Mouse (Mus musculus) left cerebral cortex, postnatal 4 days (tissue): ENCODE results near the gene Cgnl1. TPM values are rescaled to one million over a fixed set of nuclear protein-coding genes. Genes with fewer than 3 reads are reported as not detected.

Experiments
- DNase-seq: peaks from one replicate; pipeline ENCODE4 v3.0.0-alpha.2; 2022
- intact Hi-C: fragments of 180-260 bp; cut with DNase I; formaldehyde crosslinking; loops from one replicate; pipeline ENCODE4 v1.15.1; 2025
- total RNA-seq, 2 experiments: library from RNA; stranded (reverse); gene quantifications; 2 replicates each; pipeline ENCODE4 v1.2.3; 2021

Cgnl1 gene
- total RNA-seq, 2 experiments from 2014 or later = 9.9 to 10.9 TPM

GRCm38 (mm10) chr9:71769701-71770100, 1.7 kb downstream of the Cgnl1 start:
- intact Hi-C loops = no loop called here

DNA sequence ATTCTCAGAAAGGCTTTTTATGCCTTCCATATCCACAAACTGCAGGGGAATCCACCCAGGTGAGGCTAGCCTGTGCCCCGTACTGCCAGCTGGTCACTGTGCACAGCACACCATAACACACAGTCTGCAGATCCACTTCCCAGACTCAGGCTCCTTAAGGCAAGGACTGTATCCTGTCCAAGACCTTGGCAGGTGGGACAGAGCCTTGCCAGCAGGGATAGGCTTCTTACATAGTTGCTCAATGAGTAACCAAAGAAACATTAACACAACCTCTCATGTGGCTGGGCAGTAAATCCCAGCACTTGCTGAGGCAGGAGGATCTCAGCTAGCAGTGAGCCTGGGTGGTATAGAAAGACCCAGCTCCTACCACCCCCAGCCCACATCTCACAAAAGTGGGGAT, 3.3 kb downstream of the Cgnl1 start:
- DNase-seq = no peak
- intact Hi-C loops = no loop called here

More at GRCm38 (mm10) chr9:71769701-71770100, 1.7 kb downstream of the Cgnl1 start:
- no peak for DNase-seq

- DNase-seq = no peak
- intact Hi-C loops = no loop called here
Observed at GRCm38 (mm10) chr9:71766902-71767301, 4.5 kb downstream of the Cgnl1 start.

GRCm38 (mm10) chr9:71766306-71766705, 5.1 kb downstream of the Cgnl1 start:
- DNase-seq = no peak
- intact Hi-C loops = no loop called here

DNA sequence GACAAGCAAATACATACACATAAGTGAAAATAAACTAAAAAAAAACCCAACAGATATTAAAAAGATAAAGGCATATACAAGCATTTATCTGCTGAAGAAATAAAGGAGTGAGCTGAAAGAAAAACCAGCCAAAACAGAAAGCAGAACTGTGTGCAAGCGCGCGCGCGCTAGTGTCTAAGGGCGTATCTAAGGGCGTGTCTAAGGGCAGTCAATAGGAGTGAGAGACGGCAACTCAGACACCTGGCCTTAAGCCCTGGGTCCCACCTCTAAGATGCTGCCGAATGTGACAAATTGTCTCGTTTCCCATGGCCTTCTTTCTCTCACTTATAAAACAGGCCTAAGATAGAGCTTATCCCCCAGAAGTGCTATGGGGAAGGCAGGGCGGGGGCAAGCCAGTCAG, 6.9 kb downstream of the Cgnl1 start:
- intact Hi-C loops = no loop called here
- no peak for DNase-seq

GRCm38 (mm10) chr9:71763273-71763672, 8.1 kb downstream of the Cgnl1 start:
- intact Hi-C loops = no loop called here
- DNase-seq = no peak

DNA sequence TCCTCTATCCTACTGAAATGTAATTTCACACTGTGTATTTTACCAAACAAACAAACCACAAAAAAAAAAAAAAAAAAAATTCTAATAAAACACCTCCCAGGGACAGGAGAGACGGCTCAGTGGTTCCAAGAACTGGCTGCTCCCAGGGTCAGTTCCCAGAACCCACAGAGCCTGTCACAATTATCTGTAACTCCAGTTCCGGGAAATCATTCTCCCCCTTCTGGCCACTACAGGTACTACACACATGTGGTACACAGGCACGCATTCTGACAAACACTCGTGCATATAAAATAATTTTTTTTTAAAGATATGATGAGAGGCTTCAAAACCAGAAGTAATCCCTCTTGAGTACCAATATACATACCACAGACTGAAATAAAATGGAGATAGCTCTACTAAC, 9.7 kb downstream of the Cgnl1 start:
- intact Hi-C loops = no loop called here
- no peak for DNase-seq

- no peak for DNase-seq
- intact Hi-C loops = no loop called here
Observed at GRCm38 (mm10) chr9:71760518-71761141, 10.8 kb downstream of the Cgnl1 start.

- no peak for DNase-seq
- intact Hi-C loops = no loop called here
Observed at GRCm38 (mm10) chr9:71759893-71760292, 11.5 kb downstream of the Cgnl1 start.

DNA sequence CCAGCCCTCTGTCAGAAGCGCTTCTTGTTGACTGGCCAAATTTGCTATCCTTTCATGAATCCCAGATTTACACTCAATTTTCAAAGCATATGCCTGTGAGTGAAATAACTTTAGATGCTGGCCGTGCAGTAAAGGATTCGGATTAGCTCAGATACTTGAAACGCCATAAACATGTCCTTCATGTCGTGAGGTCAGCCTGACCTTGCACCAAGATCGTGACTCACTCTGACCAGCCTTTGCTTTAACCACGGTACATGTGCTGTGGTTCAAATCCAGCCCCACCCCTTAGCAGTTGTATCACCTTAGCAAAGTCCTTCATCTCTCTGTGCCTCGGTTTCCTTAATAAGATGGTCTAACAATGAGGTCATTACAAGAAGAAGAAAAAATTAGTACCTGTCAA, 14.0 kb downstream of the Cgnl1 start:
- intact Hi-C loops = no loop called here
- DNase-seq = no peak

DNA sequence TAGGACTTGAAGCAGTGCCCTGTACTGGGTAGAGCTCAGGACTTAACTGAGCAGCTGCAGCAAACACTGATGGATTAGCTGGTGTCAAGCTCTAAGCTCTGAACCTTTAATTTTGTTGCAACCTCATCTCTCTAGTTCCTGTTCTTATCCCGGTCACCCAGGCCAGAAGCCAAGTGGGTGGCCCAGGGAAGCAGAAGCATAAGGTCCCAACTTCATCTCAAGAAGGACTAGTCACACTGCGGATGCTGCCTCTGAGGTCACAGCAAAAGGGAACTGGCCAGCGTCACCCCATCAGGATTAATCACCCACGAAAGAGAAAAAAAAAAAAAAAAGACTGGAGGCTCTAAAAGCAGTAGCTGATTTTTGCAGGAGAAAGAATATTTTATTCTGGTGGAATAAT, 14.5 kb downstream of the Cgnl1 start:
- no peak for DNase-seq
- intact Hi-C loops = no loop called here

DNA sequence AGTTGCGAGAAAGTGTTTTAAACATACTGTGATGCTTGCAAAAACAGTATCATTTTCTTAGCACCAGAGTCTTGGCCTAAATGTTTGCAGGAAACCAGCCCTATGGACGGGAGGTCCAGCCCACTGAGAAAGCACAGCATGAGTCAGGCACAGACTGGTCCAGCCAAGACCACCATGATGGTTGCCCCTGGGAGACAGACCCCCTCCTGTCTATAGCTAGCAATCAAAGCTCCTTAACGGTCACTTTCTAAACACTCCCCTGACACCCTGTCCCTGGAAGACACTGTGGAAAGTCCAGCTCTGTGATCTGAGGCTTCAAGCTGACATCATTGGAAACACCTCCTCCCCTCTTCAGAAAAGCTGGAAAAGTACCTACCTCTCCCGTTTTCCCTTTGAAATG, 17.4 kb downstream of the Cgnl1 start:
- intact Hi-C loops = no loop called here

DNA sequence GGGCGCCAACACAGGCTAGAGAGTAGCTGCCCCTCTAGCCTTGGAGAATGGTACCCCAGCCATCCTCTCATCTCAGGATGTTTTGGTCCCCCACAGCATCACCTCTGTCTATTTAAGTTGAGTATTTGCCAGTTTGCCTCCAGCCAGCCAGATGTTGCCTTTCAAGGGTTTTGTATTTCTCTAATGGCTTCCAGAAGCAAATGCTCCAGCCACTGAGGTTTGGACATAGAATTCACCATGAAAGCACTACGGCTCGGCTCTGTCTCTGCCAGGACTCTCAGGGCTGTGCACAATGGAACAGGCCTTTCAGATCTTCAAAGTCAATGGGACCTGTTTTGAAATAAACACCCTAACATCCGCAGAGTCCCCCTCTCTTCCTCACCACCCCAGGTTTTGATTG, 17.9 kb downstream of the Cgnl1 start:
- intact Hi-C loops = no loop called here

More for the DNA sequence above, 17.4 kb downstream of the Cgnl1 start:
- DNase-seq = no peak

GRCm38 (mm10) chr9:71753117-71753516, 18.3 kb downstream of the Cgnl1 start:
- intact Hi-C loops = no loop called here
- no peak for DNase-seq

More for the DNA sequence above, 17.9 kb downstream of the Cgnl1 start:
- no peak for DNase-seq

DNA sequence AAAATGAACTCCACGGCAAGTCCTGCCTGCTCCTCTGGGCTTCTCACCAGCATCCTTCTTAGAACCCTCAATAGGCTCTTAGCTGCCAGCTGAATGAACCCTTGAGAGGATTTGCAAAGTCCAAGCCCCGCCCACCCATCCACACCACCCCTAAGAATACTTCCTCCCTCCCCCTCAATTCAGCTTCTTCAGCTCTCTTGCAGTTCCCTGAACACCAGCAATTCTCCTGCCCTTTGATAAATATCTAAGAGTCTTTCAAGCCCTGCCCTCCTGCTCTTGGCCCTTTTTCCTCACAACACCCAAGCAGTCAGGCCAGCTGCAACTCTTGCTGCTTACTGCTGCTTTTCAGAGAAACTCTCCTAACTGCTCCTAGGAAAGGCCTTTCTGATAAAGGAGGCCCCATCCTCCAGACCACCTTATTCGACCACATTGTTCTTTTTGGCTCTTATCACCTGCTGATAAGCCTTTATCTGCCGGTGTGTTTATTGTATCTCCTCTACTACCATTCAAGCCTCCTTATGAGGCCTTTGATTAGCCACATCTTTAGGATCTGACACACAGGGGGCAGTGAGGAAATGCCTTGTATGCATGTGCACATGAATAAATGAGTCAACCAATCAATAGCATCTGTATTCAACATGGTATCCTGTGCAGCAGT, 21.3 kb downstream of the Cgnl1 start:
- DNase-seq = peak; percentile 8
- intact Hi-C loops = no loop called here

DNA sequence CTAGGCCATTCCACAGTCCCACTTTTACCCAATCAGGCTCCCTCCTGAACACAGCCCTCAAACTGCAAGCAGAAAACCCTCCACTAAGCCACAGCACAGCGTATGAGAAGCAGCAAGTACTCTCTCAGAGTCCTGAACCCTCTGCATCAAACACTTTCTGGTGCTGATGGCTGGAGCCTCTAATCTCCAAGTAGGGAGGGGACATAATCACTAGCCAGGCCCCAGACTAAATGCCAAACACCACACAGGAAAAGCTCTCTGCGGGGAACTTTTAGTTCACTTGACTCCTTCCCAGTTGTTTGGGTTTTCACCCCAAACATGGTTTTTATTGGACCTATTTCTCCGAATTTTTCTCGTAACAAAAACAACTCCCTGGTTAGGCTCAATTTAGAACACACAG, 25.0 kb downstream of the Cgnl1 start:
- no peak for DNase-seq
- intact Hi-C loops = no loop called here

- no peak for DNase-seq
- intact Hi-C loops = no loop called here
Observed at GRCm38 (mm10) chr9:71738081-71738930, 33.1 kb downstream of the Cgnl1 start.

DNA sequence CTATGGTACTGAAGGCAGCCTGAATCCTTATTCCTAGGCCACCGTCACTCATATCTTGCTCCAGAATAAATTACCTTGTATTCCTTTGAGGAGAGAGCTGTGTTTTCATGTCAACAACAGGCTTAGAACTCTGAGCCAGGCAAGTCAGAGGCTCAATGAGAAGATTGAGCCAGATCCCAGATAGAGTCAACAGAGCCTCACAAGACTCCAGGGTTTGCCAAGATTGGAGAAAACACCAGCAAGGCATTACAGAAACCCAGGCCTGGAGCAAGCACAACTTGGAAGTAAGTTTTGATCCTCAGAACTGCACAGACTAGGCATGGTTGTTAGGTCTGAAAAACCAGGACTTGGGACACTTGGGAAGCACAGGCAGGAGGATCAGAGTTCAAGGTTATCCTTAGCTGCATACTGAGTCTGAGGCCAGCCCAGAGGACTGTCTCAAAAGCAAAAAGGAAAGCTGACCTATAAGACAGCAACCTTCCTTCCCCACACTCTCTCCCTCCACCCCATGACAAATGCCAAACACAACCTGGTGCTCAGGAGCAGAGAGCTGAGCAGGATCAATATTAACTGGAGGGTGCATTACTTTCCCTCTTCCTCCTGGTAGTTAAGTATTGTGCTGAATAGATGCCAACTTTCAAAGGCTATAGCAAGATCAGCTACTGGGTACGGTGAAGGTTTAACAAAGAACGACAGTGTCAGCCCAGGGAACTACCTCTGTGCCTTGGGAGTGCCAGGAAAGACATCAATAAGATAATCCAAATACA, 34.0 kb downstream of the Cgnl1 start:
- no peak for DNase-seq
- intact Hi-C loops = no loop called here

DNA sequence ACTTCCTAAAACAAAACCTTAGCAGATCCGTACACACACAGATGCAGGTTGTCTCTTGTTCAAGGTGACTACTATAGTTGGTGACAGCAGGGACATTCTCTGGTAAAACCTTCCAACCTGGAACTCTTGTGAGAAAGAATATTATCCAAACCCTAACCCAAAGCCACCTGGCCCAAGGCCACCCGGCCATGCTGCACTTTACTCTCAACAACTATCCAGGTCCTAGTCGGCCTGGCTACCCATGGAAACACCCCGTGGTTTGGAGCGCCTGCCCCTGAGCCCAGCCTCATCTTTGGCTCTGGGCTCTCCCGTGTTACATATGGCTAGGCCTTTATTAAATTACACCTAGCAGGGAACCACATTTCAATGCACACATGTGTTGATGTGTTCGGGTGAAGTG, 35.5 kb downstream of the Cgnl1 start:
- no peak for DNase-seq
- intact Hi-C loops = no loop called here

DNA sequence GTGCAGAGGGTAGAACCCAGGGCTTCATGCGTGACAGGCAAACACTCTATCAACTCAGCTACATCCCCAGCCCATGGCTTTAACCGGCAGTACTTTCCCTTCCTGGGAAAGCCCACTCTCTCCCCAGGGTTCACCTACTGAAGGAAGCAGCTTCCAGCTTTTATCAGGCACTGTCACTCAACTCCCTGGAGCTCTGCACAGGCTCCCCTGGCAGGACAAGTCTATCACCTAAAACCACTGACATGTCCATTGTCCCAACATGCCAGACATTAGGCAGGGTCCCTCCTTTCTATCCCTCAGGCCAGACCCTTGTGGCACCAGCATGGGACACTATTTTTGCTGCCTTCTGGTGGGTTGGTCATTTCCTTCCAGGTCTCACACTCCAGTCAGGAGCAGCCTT, 37.8 kb downstream of the Cgnl1 start:
- DNase-seq = no peak
- intact Hi-C loops = no loop called here

DNA sequence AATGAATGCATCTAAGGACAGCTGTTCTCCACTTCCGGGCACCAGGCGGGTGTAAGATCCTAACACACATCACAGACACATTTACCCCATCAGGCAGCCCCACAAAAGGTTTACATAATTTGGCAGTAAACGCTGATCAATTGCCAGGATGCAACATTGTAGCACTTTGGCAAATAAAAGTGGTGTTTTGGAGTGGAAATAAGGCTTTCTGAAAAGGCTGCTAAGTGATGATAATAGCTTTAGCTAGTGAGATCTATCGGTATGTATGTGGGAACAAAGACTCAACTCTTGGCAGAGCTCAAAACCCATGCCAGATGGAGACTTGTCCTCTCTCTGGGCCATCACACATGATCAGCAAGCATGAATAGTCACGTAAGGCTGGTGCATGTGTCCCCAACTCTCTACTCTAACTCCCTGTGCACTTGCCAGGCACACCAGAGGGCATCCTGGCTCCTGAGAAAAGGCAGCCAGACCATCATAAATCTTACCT, 42.5 kb downstream of the Cgnl1 start:
- DNase-seq = peak; percentile 67
- intact Hi-C loops = no loop called here
